Mouse (Mus musculus) stomach, postnatal 0 days (tissue): ENCODE data around the gene Rbm45.
A peak's percentile ranks its signal among the peaks of the same experiment; 100 is the strongest.

Source experiments
- CTCF ChIP-seq: IDR thresholded peaks from 2 replicates; pipeline ENCODE4 v1.5.1; 2016; ENCODE audit warnings: antibody characterized with exemption, low read depth, mild to moderate bottlenecking, moderate library complexity
- EP300 ChIP-seq: optimal IDR thresholded peaks from 2 replicates; pipeline ENCODE3; 2016; ENCODE audit warnings: antibody characterized with exemption

- peak; percentile 70 for TF ChIP-seq CTCF
- no peak for TF ChIP-seq EP300
Measured at GRCm38 (mm10) chr2:76362111-76362510, 7.7 kb upstream of the Rbm45 start.
